Mouse (Mus musculus) telencephalon, adult 2 months (tissue): ENCODE measurements around the gene Gm10197.
A peak's percentile ranks its signal among the peaks of the same experiment; 100 is the strongest.

Experiments
- DNase-seq: peaks from one replicate; pipeline ENCODE4 v3.0.0-alpha.2; 2011; ENCODE audit warnings: low read depth, low spot score

The Gm10197 gene

GRCm38 (mm10) chr19:53359160-53360033 is 12.2 kb downstream of the Gm10197 start:
- no peak for DNase-seq

GRCm38 (mm10) chr19:53355065-53355464 is 16.5 kb downstream of the Gm10197 start:
- DNase-seq, result peak; percentile 32

- no peak for DNase-seq
These were observed 17.1 kb downstream of the Gm10197 start for GRCm38 (mm10) chr19:53354271-53355000.

GRCm38 (mm10) chr19:53353864-53354263 is 17.7 kb downstream of the Gm10197 start:
- DNase-seq, result peak; percentile 83

- DNase-seq, result no peak
These were observed 25.8 kb downstream of the Gm10197 start for GRCm38 (mm10) chr19:53345766-53346165.

- no peak for DNase-seq
These were observed 27.5 kb downstream of the Gm10197 start for GRCm38 (mm10) chr19:53344062-53344461.

- DNase-seq, result no peak
These were observed 28.2 kb downstream of the Gm10197 start for GRCm38 (mm10) chr19:53343174-53343881.

GRCm38 (mm10) chr19:53340423-53340822 is 31.1 kb downstream of the Gm10197 start:
- no peak for DNase-seq

- DNase-seq, result no peak
These were observed 36.3 kb downstream of the Gm10197 start for GRCm38 (mm10) chr19:53335241-53335640.

- no peak for DNase-seq
These were observed 37.8 kb downstream of the Gm10197 start for GRCm38 (mm10) chr19:53333730-53334129.

- DNase-seq, result no peak
These were observed 39.6 kb downstream of the Gm10197 start for GRCm38 (mm10) chr19:53331882-53332500.

GRCm38 (mm10) chr19:53329992-53330381 is 41.6 kb downstream of the Gm10197 start:
- DNase-seq, result no peak

- peak; percentile 87 for DNase-seq
These were observed 42.2 kb downstream of the Gm10197 start for GRCm38 (mm10) chr19:53329221-53329991.

- no peak for DNase-seq
These were observed 43.5 kb downstream of the Gm10197 start for GRCm38 (mm10) chr19:53328116-53328515.

GRCm38 (mm10) chr19:53325578-53326295 is 45.8 kb downstream of the Gm10197 start:
- peak; percentile 93 for DNase-seq

GRCm38 (mm10) chr19:53324866-53325265 is 46.7 kb downstream of the Gm10197 start:
- no peak for DNase-seq

GRCm38 (mm10) chr19:53322438-53323048 is 49.0 kb downstream of the Gm10197 start:
- no peak for DNase-seq
